Mouse (Mus musculus) yolk sac, embryonic 10.5 days (tissue): ENCODE results near the gene Mrps24.

Experiments
- DNase-seq: peaks from one replicate; pipeline ENCODE4 v3.0.0-alpha.2; 2017; ENCODE audit warnings: low spot score

Mrps24 gene

GRCm38 (mm10) chr11:5715630-5716105, at the start of gene Mrps24:
TSS of gene Mrps24 (minus strand) at chr11:5715680.
- DNase-seq, result no peak

GRCm38 (mm10) chr11:5762633-5762982, 47.1 kb upstream of the Mrps24 start:
- no peak for DNase-seq

- peak; percentile 99 for DNase-seq
These were observed 46.5 kb upstream of the Mrps24 start, which contains the start of gene Urgcp for GRCm38 (mm10) chr11:5761820-5762632. TSS of gene Urgcp (minus strand) at chr11:5762376.

GRCm38 (mm10) chr11:5753755-5754154, 38.3 kb upstream of the Mrps24 start:
- DNase-seq, result no peak

- no peak for DNase-seq
These were observed 29.5 kb upstream of the Mrps24 start for GRCm38 (mm10) chr11:5744951-5745350.

GRCm38 (mm10) chr11:5742106-5742505, 26.6 kb upstream of the Mrps24 start:
- no peak for DNase-seq

- DNase-seq, result peak; percentile 74
These were observed 25.6 kb upstream of the Mrps24 start for GRCm38 (mm10) chr11:5740965-5741627.

GRCm38 (mm10) chr11:5740599-5740964, 25.1 kb upstream of the Mrps24 start:
- DNase-seq, result peak; percentile 66

GRCm38 (mm10) chr11:5739846-5740245, 24.4 kb upstream of the Mrps24 start:
- DNase-seq, result no peak

GRCm38 (mm10) chr11:5738888-5739632, 23.6 kb upstream of the Mrps24 start:
- no peak for DNase-seq

- no peak for DNase-seq
These were observed 21.7 kb upstream of the Mrps24 start for GRCm38 (mm10) chr11:5737137-5737536.

GRCm38 (mm10) chr11:5734323-5734722, 18.8 kb upstream of the Mrps24 start:
- no peak for DNase-seq

- no peak for DNase-seq
These were observed 16.9 kb upstream of the Mrps24 start for GRCm38 (mm10) chr11:5732401-5732800.

GRCm38 (mm10) chr11:5729582-5729981, 14.1 kb upstream of the Mrps24 start:
- DNase-seq, result no peak

GRCm38 (mm10) chr11:5718611-5719354, 3.3 kb upstream of the Mrps24 start:
- DNase-seq, result no peak

- no peak for DNase-seq
These were observed 1.6 kb upstream of the Mrps24 start for GRCm38 (mm10) chr11:5716938-5717705.

GRCm38 (mm10) chr11:5716246-5716645, 766 bp upstream of the Mrps24 start:
- DNase-seq, result no peak

- no peak for DNase-seq
These were observed 301 bp downstream of the Mrps24 start for GRCm38 (mm10) chr11:5715179-5715578.

- peak; percentile 93 for DNase-seq
These were observed 7.7 kb downstream of the Mrps24 start for GRCm38 (mm10) chr11:5707530-5708353.

- no peak for DNase-seq
These were observed 8.5 kb downstream of the Mrps24 start for GRCm38 (mm10) chr11:5706874-5707529.
